Mouse (Mus musculus): Measurements from ENCODE around the gene Ficd. TPM values are rescaled to one million over a fixed set of nuclear protein-coding genes. Genes with fewer than 3 reads are reported as not detected.

Gene Ficd
- total RNA-seq, 1 experiment = 8.6 TPM

DNA sequence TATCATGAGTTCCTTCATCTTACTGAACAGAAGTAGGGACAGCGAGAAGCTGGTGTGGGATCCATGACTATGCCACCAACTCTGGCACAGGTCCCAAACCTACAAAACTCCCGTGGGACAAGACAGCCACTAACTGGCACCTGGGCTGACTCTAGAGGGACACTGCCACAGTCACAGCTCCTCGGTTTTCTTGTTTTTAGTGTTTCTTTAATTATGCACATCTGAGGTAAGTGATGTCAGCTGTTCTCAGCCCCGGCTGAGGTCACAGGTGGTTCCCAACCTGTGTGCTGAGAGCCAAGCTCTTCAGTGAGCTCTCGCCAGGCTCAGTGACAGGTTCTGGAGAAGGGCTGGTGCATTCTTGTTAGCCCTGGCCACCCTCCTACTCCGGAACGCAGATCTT is 28.8 kb downstream of the Ficd start:
- Histone ChIP-seq H3K4me1 (ENCODE audit: control insufficient read depth in 2 of 2, insufficient read depth in 2 of 2, low read length in 2 of 2, poor library complexity in 1 of 2) (peaks cover 0 to 10% of the 10 kb centered on the region in 2 experiments; a peak in 2 of 4 replicates), H3K4me3 (ENCODE audit: insufficient read depth in 1 of 2, low read depth in 1 of 2, low read length in 2 of 2, poor library complexity in 1 of 2, severe bottlenecking in 1 of 2) (no peak overlapping the region), H3K9ac (ENCODE audit: insufficient read depth, low read depth, low read length, poor library complexity, severe bottlenecking) (no peak overlapping the region), H3K27ac (ENCODE audit: insufficient read depth, low read depth, low read length, poor library complexity, severe bottlenecking) (no peak overlapping the region), H3K9me3 (ENCODE audit: control insufficient read depth, insufficient read depth, low read depth, low read length) (no peaks in the 10 kb centered on the region), H3K36me3 (ENCODE audit: control insufficient read depth, insufficient read depth, low read length, poor library complexity, severe bottlenecking) (peaks cover 62% of the 10 kb centered on the region)
- DNase-seq (ENCODE audit: low read depth, low spot score) = no peak
- TF ChIP-seq ZC3H11A (IDR thresholded peaks at IDR 0.05; ENCODE audit: borderline replicate concordance, low read depth, low read length) (no peak), ZNF384 (IDR thresholded peaks at IDR 0.05; ENCODE audit: low read depth, low read length) (no peak), CHD2 (IDR thresholded peaks at IDR 0.05; ENCODE audit: low read depth, low read length) (no peak), MAFK (IDR thresholded peaks at IDR 0.05; ENCODE audit: insufficient read depth, low read depth, low read length) (no peak), HCFC1 (IDR thresholded peaks at IDR 0.05; ENCODE audit: borderline replicate concordance, insufficient read depth, low read length) (no peak)
- in situ Hi-C loops (cut with MboI; ENCODE audit: low sequenced_read_pairs in 2 of 2, unreplicated experiment in 2 of 2) = no loop called here

DNA sequence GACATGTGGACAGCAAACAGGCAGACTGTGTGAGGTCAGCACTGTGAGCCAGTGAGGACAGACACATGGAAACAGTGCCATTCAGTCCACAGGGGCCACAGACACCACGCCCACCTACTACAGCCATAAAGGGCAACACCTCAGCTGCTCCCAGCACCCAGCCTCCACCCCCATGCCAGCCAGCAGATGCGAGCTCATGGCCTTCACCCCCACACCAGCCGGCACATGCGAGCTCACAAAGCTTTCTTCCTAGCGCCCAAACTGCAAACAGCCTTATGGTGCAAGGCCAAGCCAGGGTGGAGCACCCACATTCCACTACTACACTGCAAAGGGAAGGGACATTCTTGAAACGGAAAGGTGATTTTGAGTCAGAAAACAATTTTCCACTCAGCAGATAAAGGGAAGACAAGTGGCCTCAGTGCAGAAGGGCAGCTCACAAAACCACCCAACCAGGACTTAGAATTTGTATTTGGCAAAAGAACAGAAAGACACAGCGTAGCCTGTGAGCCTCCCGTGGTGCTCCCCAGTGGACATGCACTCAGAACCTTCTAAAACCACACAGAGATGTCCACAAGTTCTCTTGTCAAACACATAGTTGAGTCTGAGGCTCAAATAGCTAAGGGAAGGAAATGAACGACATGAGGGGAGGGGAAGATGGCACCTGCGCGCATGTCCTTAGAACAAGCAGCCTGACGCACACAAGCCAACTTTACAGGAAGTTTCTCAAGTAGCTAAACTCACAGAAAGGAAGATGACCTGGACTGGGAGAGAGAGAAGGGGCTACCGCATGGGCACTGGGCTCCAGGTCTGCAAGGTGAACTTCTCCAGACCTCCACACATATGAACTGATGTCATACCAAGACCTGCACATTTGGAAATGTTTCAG is 30.3 kb downstream of the Ficd start:
- Histone ChIP-seq H3K36me3 (ENCODE audit: control insufficient read depth, insufficient read depth, low read length, poor library complexity, severe bottlenecking) (peaks cover 51% of the 10 kb centered on the region), H3K4me3 (ENCODE audit: insufficient read depth in 1 of 2, low read depth in 1 of 2, low read length in 2 of 2, poor library complexity in 1 of 2, severe bottlenecking in 1 of 2) (no peak overlapping the region)

GRCm38 (mm10) chr5:113768806-113769205 is 33.2 kb downstream of the Ficd start:
- no peak overlapping the region for H3K4me3 ChIP-seq (ENCODE audit: insufficient read depth in 1 of 2, low read depth in 1 of 2, low read length in 2 of 2, poor library complexity in 1 of 2, severe bottlenecking in 1 of 2)
- DNase-seq (ENCODE audit: low read depth, low spot score) = no peak
- peaks cover 35% of the 10 kb centered on the region for H3K36me3 ChIP-seq (ENCODE audit: control insufficient read depth, insufficient read depth, low read length, poor library complexity, severe bottlenecking)
- H3K9ac ChIP-seq (ENCODE audit: insufficient read depth, low read depth, low read length, poor library complexity, severe bottlenecking) = no peak overlapping the region
- H3K27ac ChIP-seq (ENCODE audit: insufficient read depth, low read depth, low read length, poor library complexity, severe bottlenecking) = no peak overlapping the region
- peaks cover 1 to 8% of the 10 kb centered on the region in 2 experiments; a peak in 3 of 4 replicates for H3K4me1 ChIP-seq (ENCODE audit: control insufficient read depth in 2 of 2, insufficient read depth in 2 of 2, low read length in 2 of 2, poor library complexity in 1 of 2)
- TF ChIP-seq HCFC1 (IDR thresholded peaks at IDR 0.05; ENCODE audit: borderline replicate concordance, insufficient read depth, low read length) (no peak), MAFK (IDR thresholded peaks at IDR 0.05; ENCODE audit: insufficient read depth, low read depth, low read length) (peak; percentile 39; the same call in 1 of the 2 replicates)
- H3K9me3 ChIP-seq (ENCODE audit: control insufficient read depth, insufficient read depth, low read depth, low read length) = no peaks in the 10 kb centered on the region
- in situ Hi-C loops (cut with MboI; ENCODE audit: low sequenced_read_pairs in 2 of 2, unreplicated experiment in 2 of 2) = no loop called here

More for the DNA sequence above, 30.3 kb downstream of the Ficd start:
- no peak overlapping the region for H3K27ac ChIP-seq (ENCODE audit: insufficient read depth, low read depth, low read length, poor library complexity, severe bottlenecking)
- TF ChIP-seq HCFC1 (IDR thresholded peaks at IDR 0.05; ENCODE audit: borderline replicate concordance, insufficient read depth, low read length) (no peak), ZC3H11A (IDR thresholded peaks at IDR 0.05; ENCODE audit: borderline replicate concordance, low read depth, low read length) (no peak), CHD2 (IDR thresholded peaks at IDR 0.05; ENCODE audit: low read depth, low read length) (no peak), ZNF384 (IDR thresholded peaks at IDR 0.05; ENCODE audit: low read depth, low read length) (no peak), MAFK (IDR thresholded peaks at IDR 0.05; ENCODE audit: insufficient read depth, low read depth, low read length) (no peak)
- no peaks in the 10 kb centered on the region for H3K9me3 ChIP-seq (ENCODE audit: control insufficient read depth, insufficient read depth, low read depth, low read length)
- in situ Hi-C loops (cut with MboI; ENCODE audit: low sequenced_read_pairs in 2 of 2, unreplicated experiment in 2 of 2) = no loop called here
- peaks cover 0 to 10% of the 10 kb centered on the region in 2 experiments; a peak in 2 of 4 replicates for H3K4me1 ChIP-seq (ENCODE audit: control insufficient read depth in 2 of 2, insufficient read depth in 2 of 2, low read length in 2 of 2, poor library complexity in 1 of 2)
- H3K9ac ChIP-seq (ENCODE audit: insufficient read depth, low read depth, low read length, poor library complexity, severe bottlenecking) = no peak overlapping the region; the same call in 1 of the 2 replicates
- no peak for DNase-seq (ENCODE audit: low read depth, low spot score)

- DNase-seq (ENCODE audit: low read depth, low spot score) = peak; percentile 55
- H3K9me3 ChIP-seq (ENCODE audit: control insufficient read depth, insufficient read depth, low read depth, low read length) = no peaks in the 10 kb centered on the region
- in situ Hi-C loops (cut with MboI; ENCODE audit: low sequenced_read_pairs in 2 of 2, unreplicated experiment in 2 of 2) = no loop called here
- peak overlapping the region; percentile 91 for H3K27ac ChIP-seq (ENCODE audit: insufficient read depth, low read depth, low read length, poor library complexity, severe bottlenecking)
- H3K36me3 ChIP-seq (ENCODE audit: control insufficient read depth, insufficient read depth, low read length, poor library complexity, severe bottlenecking) = peaks cover 38% of the 10 kb centered on the region
- H3K4me1 ChIP-seq (ENCODE audit: control insufficient read depth in 2 of 2, insufficient read depth in 2 of 2, low read length in 2 of 2, poor library complexity in 1 of 2) = peaks cover 2 to 5% of the 10 kb centered on the region in 2 experiments; a peak in 3 of 4 replicates
- TF ChIP-seq CHD2 (IDR thresholded peaks at IDR 0.05; ENCODE audit: low read depth, low read length) = no peak
- peak; percentile 81 for TF ChIP-seq HCFC1 (IDR thresholded peaks at IDR 0.05; ENCODE audit: borderline replicate concordance, insufficient read depth, low read length)
- peak overlapping the region; percentile 89 to 97 for H3K4me3 ChIP-seq (ENCODE audit: insufficient read depth in 1 of 2, low read depth in 1 of 2, low read length in 2 of 2, poor library complexity in 1 of 2, severe bottlenecking in 1 of 2)
- H3K9ac ChIP-seq (ENCODE audit: insufficient read depth, low read depth, low read length, poor library complexity, severe bottlenecking) = peak overlapping the region; percentile 98
These were observed 35.9 kb downstream of the Ficd start for GRCm38 (mm10) chr5:113771213-113772162.

All from ES-E14 (cell line).